Mouse (Mus musculus) midbrain, embryonic 16.5 days (tissue): ENCODE measurements at regions not wholly inside any gene's neighbourhood (a gene's known extent, or its start where the extent isn't known, plus 50 kb on each side); places are given as distances from the start of the nearest gene placed in this dataset.
"Not testable (repeated sequence)": the region's sequence is repeated elsewhere in the genome, so short reads cannot be mapped to it uniquely, and the experiment has no call there.

Source experiments
- ATAC-seq: fragments of 200-750 bp; cut with Nextera tagmentation; 2 replicates; pipeline ENCODE4 v1.8.0; 2017; ENCODE audit warnings: moderate TSS enrichment
- H3K27ac ChIP-seq: fragments of 300-500 bp; sonication (generic); 2 replicates; pipeline ENCODE4 v1.5.1; 2014; ENCODE audit warnings: mild to moderate bottlenecking, low read length, mixed read lengths
- H3K27me3 ChIP-seq: fragments of 300-500 bp; sonication (generic); 2 replicates; pipeline ENCODE4 v1.6.1; 2014; ENCODE audit warnings: low read depth, low read length, mixed read lengths; ENCODE audit not compliant: control insufficient read depth, insufficient read depth
- H3K36me3 ChIP-seq: fragments of 300-500 bp; sonication (generic); 2 replicates; pipeline ENCODE4 v1.6.1; 2014; ENCODE audit warnings: mild to moderate bottlenecking, low read length, moderate library complexity, mixed read lengths; ENCODE audit not compliant: control insufficient read depth, insufficient read depth
- H3K4me1 ChIP-seq: fragments of 300-500 bp; sonication (generic); 2 replicates; pipeline ENCODE4 v1.6.1; 2014; ENCODE audit warnings: mild to moderate bottlenecking, low read length, mixed read lengths; ENCODE audit not compliant: control insufficient read depth, insufficient read depth
- H3K4me2 ChIP-seq: fragments of 300-500 bp; sonication (generic); 2 replicates; pipeline ENCODE4 v1.6.1; 2014; ENCODE audit warnings: mild to moderate bottlenecking, low read length, mixed read lengths
- H3K4me3 ChIP-seq: fragments of 300-500 bp; sonication (generic); 2 replicates; pipeline ENCODE4 v1.5.1; 2014; ENCODE audit warnings: low read depth, mild to moderate bottlenecking, low read length, moderate library complexity, mixed read lengths
- H3K9ac ChIP-seq: fragments of 300-500 bp; sonication (generic); 2 replicates; pipeline ENCODE4 v1.6.1; 2014; ENCODE audit warnings: low read depth, low read length, mixed read lengths
- H3K9me3 ChIP-seq: fragments of 300-500 bp; sonication (generic); replicated peaks from 2 replicates; pipeline ENCODE4 v1.6.1; 2014; ENCODE audit warnings: mild to moderate bottlenecking, low read length, mixed read lengths; ENCODE audit not compliant: control insufficient read depth, poor library complexity, severe bottlenecking
- WGBS: fragments of 180-500 bp; shearing (Covaris S2); extraction: QIAGEN DNeasy Blood & Tissue Kit; methylation state at CpG from one replicate; pipeline ENCODE4 v1.1.7; 2014; 5-methylcytosine and 5-hydroxymethylcytosine counted together

DNA sequence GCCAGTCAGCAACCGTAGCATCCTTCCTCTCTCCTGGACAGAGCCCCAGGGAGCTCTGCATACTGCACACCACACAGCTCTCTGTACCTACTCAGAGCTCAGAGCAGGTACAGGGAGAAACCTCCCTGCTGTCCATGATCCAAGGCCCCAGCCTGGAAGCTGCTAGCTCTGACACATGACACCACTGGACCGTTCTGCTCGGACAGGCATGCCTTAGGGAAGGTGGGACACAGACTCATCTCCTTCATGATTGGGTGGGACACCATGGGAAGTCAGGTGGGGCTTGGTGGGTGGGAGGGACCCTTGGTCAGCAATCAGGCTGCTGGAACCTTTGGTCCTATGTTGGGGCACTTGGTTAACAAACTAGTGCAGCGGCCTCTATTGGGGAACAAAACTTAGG, 124.7 kb upstream of the Rybp start:
- ATAC-seq = no peak
- Histone ChIP-seq H3K9ac (no peak overlapping the region), H3K4me2 (no peak overlapping the region), H3K27ac (no peak overlapping the region), H3K4me1 (peaks cover 3% of the 10 kb centered on the region; the same call in 1 of the 2 replicates), H3K36me3 (no peaks in the 10 kb centered on the region), H3K9me3 (no peaks in the 10 kb centered on the region), H3K27me3 (no peaks in the 10 kb centered on the region), H3K4me3 (no peak overlapping the region)
- 80% methylated on average over 4 of the region's 4 CpGs for WGBS

- 98% methylated on average over 8 of the region's 8 CpGs for WGBS
- no peak overlapping the region for H3K27ac ChIP-seq
- no peaks in the 10 kb centered on the region for H3K9me3 ChIP-seq
- H3K4me2 ChIP-seq = no peak overlapping the region
- H3K4me1 ChIP-seq = peaks cover 3% of the 10 kb centered on the region; the same call in 1 of the 2 replicates
- H3K4me3 ChIP-seq = no peak overlapping the region
- no peak for ATAC-seq
- H3K9ac ChIP-seq = no peak overlapping the region
- no peaks in the 10 kb centered on the region for H3K36me3 ChIP-seq
- no peaks in the 10 kb centered on the region for H3K27me3 ChIP-seq
These were observed 122.9 kb upstream of the Rybp start for GRCm38 (mm10) chr6:100410067-100410631.

DNA sequence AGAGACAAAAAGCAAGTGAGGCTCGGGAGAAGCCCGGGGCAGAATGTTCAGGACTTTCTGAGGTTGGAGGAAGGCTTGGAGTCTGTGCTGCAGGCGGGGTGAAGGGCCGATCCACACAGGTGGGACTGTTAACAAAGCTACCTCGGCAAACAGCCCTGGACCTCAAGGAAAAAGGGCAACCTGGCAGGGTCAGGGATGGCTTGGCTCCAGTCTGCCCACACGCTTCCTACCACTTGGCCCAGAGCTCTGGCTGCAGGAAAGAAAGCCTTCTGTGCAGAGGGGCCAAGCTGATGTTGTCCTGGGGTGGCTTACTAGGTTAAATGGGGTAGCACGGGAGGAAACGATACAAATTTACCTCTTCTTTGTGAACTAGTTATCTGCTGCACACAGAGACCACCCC, 121.5 kb upstream of the Rybp start:
- H3K27me3 ChIP-seq = no peaks in the 10 kb centered on the region
- H3K4me1 ChIP-seq = peaks cover 3% of the 10 kb centered on the region; the same call in 1 of the 2 replicates
- H3K27ac ChIP-seq = no peak overlapping the region
- no peak overlapping the region for H3K4me3 ChIP-seq
- H3K9me3 ChIP-seq = no peaks in the 10 kb centered on the region
- WGBS = 85% methylated on average over 8 of the region's 8 CpGs
- H3K9ac ChIP-seq = no peak overlapping the region
- no peak for ATAC-seq
- H3K36me3 ChIP-seq = no peaks in the 10 kb centered on the region
- H3K4me2 ChIP-seq = no peak overlapping the region

- WGBS = 86% methylated on average over 4 of the region's 4 CpGs
- no peak for ATAC-seq
- no peaks in the 10 kb centered on the region for H3K36me3 ChIP-seq
These were observed 119.2 kb upstream of the Rybp start for GRCm38 (mm10) chr6:100406504-100406903.

GRCm38 (mm10) chr6:100404161-100404560, 116.9 kb upstream of the Rybp start:
- ATAC-seq = no peak

More at GRCm38 (mm10) chr6:100406504-100406903, 119.2 kb upstream of the Rybp start:
- no peaks in the 10 kb centered on the region for H3K27me3 ChIP-seq
- peaks cover 2% of the 10 kb centered on the region; the same call in 1 of the 2 replicates for H3K4me1 ChIP-seq
- H3K4me3 ChIP-seq = no peak overlapping the region
- no peak overlapping the region for H3K9ac ChIP-seq
- no peak overlapping the region for H3K27ac ChIP-seq
- H3K4me2 ChIP-seq = no peak overlapping the region
- H3K9me3 ChIP-seq = no peaks in the 10 kb centered on the region

DNA sequence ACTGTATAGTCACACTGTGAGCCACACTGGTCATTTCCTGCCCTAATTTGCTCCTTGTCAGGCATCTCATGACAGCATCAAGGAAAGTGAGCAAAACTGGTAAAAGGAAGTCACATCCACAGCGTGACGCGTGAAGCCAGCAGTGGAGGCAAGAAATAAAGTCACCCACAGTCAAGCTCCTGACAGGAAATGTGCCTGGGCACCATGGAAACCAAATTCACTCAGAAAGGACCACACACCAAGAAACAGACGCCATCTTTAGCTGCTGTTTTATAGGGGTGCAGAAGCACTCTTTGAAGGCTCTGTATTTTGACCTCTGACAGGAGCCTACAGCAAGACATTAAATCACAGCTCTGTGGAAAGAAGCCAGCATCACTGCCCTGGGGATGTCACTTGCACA, 115.4 kb upstream of the Rybp start:
- no peaks in the 10 kb centered on the region for H3K36me3 ChIP-seq
- 60% methylated on average over 4 of the region's 4 CpGs for WGBS
- H3K4me2 ChIP-seq = no peak overlapping the region
- no peak for ATAC-seq
- H3K4me3 ChIP-seq = no peak overlapping the region
- H3K9ac ChIP-seq = no peak overlapping the region
- H3K27ac ChIP-seq = no peak overlapping the region
- H3K9me3 ChIP-seq = no peaks in the 10 kb centered on the region
- H3K4me1 ChIP-seq = peaks cover 2% of the 10 kb centered on the region; the same call in 1 of the 2 replicates
- no peaks in the 10 kb centered on the region for H3K27me3 ChIP-seq

More at GRCm38 (mm10) chr6:100404161-100404560, 116.9 kb upstream of the Rybp start:
- Histone ChIP-seq H3K27ac (no peak overlapping the region), H3K27me3 (no peaks in the 10 kb centered on the region), H3K4me2 (no peak overlapping the region), H3K4me1 (peaks cover 2% of the 10 kb centered on the region; the same call in 1 of the 2 replicates), H3K9ac (no peak overlapping the region), H3K36me3 (no peaks in the 10 kb centered on the region), H3K4me3 (no peak overlapping the region), H3K9me3 (no peaks in the 10 kb centered on the region)
- 93% methylated on average over 3 of the region's 3 CpGs for WGBS

DNA sequence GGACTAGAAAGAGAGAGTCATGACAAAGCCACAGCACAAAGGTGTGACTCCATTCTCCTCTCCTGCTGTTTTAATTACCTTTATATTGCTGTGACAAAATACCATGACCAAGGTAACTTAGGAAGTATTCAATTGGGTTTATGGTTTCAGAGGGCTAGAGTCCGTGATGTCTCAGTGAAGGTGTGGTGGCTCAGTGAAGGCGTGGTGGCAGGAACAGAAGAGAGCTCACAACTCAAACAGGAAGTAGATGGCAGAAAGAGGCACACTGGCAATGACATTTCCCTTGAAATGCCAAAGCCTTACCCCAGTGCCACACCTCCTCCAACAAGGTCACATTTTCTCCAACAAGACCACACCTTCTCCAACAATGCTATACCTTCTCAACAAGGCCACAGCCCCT, 114.4 kb upstream of the Rybp start:
- no peak overlapping the region for H3K4me3 ChIP-seq
- H3K9me3 ChIP-seq = no peaks in the 10 kb centered on the region
- ATAC-seq = no peak
- no peak overlapping the region for H3K9ac ChIP-seq
- H3K36me3 ChIP-seq = no peaks in the 10 kb centered on the region
- peaks cover 2% of the 10 kb centered on the region; the same call in 1 of the 2 replicates for H3K4me1 ChIP-seq
- no peak overlapping the region for H3K4me2 ChIP-seq
- no peak overlapping the region for H3K27ac ChIP-seq
- 95% methylated on average over 2 of the region's 2 CpGs for whole genome bisulfite sequencing
- no peaks in the 10 kb centered on the region for H3K27me3 ChIP-seq

- not testable (repeated sequence) for ATAC-seq, H3K36me3 ChIP-seq, H3K27me3 ChIP-seq, H3K27ac ChIP-seq, H3K4me3 ChIP-seq, H3K9me3 ChIP-seq, H3K9ac ChIP-seq, H3K4me2 ChIP-seq, H3K4me1 ChIP-seq
- 89% methylated on average over 1 of the region's 1 CpGs for WGBS
These were observed 112.1 kb upstream of the Rybp start for GRCm38 (mm10) chr6:100399387-100399786.

GRCm38 (mm10) chr6:100396311-100397200, 109.3 kb upstream of the Rybp start:
- Histone ChIP-seq H3K4me1 (no peaks in the 10 kb centered on the region), H3K27me3 (no peaks in the 10 kb centered on the region), H3K4me2 (no peak overlapping the region), H3K36me3 (no peaks in the 10 kb centered on the region), H3K9me3 (no peaks in the 10 kb centered on the region), H3K27ac (no peak overlapping the region), H3K4me3 (no peak overlapping the region), H3K9ac (no peak overlapping the region)
- WGBS = 75% methylated on average over 14 of the region's 14 CpGs
- ATAC-seq = no peak
